Mouse (Mus musculus): ENCODE results near the gene Tenm3. TPM values are rescaled to one million over a fixed set of nuclear protein-coding genes. Genes with fewer than 3 reads are reported as not detected.

Tenm3 gene
- polyA plus RNA-seq, 2 experiments = 2.2 to 3.1 TPM

- Histone ChIP-seq H3K36me3 (replicated peaks; ENCODE audit: control insufficient read depth, insufficient read depth, low read depth) (no peaks in the 10 kb centered on the region), H3K27ac (no peak overlapping the region), H3K9me3 (ENCODE audit: control insufficient read depth, low read length) (no peaks in the 10 kb centered on the region), H3K4me2 (ENCODE audit: low read depth) (no peak overlapping the region), H3K4me1 (replicated peaks; ENCODE audit: control insufficient read depth in 2 of 2, insufficient read depth in 2 of 2, low read length in 1 of 2) (no peaks in the 10 kb centered on the region), H3K9ac (replicated peaks) (no peak overlapping the region), H3K4me3 (ENCODE audit: insufficient read depth in 1 of 2, low read depth in 2 of 2, low read length in 2 of 2) (no peak overlapping the region), H3K27me3 (ENCODE audit: control insufficient read depth, insufficient read depth, low read length) (no peaks in the 10 kb centered on the region)
- ATAC-seq (ENCODE audit: insufficient read depth) (no peak), DNase-seq (ENCODE audit: low read depth in 3 of 3, low spot score in 3 of 3) (no peak)
- 65% methylated on average over 2 of the region's 2 CpGs for WGBS (ENCODE audit: insufficient replicate concordance)
- TF ChIP-seq EP300 (IDR thresholded peaks at IDR 0.05; ENCODE audit: low read depth) (no peak), CTCF (IDR thresholded peaks at IDR 0.05; ENCODE audit: low read depth) (no peak)
Observed at GRCm38 (mm10) chr8:48754959-48755358, 88.8 kb downstream of the Tenm3 start.

GRCm38 (mm10) chr8:48751965-48752364, 91.8 kb downstream of the Tenm3 start:
- WGBS (ENCODE audit: insufficient replicate concordance) = 76% methylated on average over 5 of the region's 5 CpGs
- Histone ChIP-seq H3K4me3 (ENCODE audit: insufficient read depth in 1 of 2, low read depth in 2 of 2, low read length in 2 of 2) (no peak overlapping the region), H3K27me3 (ENCODE audit: control insufficient read depth, insufficient read depth, low read length) (no peaks in the 10 kb centered on the region), H3K9me3 (ENCODE audit: control insufficient read depth, low read length) (no peaks in the 10 kb centered on the region), H3K27ac (no peak overlapping the region), H3K9ac (replicated peaks) (no peak overlapping the region), H3K36me3 (replicated peaks; ENCODE audit: control insufficient read depth, insufficient read depth, low read depth) (no peaks in the 10 kb centered on the region), H3K4me1 (replicated peaks; ENCODE audit: control insufficient read depth in 2 of 2, insufficient read depth in 2 of 2, low read length in 1 of 2) (no peaks in the 10 kb centered on the region), H3K4me2 (ENCODE audit: low read depth) (no peak overlapping the region)
- ATAC-seq (ENCODE audit: insufficient read depth) (no peak), DNase-seq (ENCODE audit: low read depth in 3 of 3, low spot score in 3 of 3) (no peak)
- TF ChIP-seq EP300 (IDR thresholded peaks at IDR 0.05; ENCODE audit: low read depth) = no peak
- no peak for TF ChIP-seq CTCF (IDR thresholded peaks at IDR 0.05; ENCODE audit: low read depth)

DNA sequence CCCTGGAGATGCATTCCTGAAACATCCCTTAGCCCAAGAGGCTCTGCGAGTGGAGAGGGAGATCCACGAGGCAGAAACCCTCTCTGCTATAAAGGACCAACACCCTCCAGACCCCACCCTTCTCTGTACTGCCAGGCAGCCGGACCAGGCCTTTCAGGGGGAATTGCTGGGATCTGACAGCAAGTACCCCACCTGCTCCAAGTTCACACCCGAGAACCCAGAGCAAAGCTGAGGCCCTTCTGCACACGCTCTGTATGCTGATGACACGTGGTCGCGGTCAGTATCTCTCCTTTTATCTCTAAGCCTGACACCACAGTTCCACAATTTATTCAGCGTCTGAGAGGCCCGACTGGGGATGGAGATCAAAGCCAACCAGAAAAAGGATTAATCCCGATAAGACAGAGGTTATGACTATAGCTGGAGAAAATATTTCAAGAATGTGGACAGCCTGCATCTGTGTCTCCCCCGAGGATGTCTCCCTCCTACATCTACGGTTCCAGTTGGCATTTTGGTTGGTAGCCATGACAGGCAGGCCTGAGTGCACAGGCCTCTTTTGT, 95.2 kb downstream of the Tenm3 start:
- no peaks in the 10 kb centered on the region for H3K9me3 ChIP-seq (ENCODE audit: control insufficient read depth, low read length)
- no peak for ATAC-seq (ENCODE audit: insufficient read depth)
- 57% methylated on average over 13 of the region's 13 CpGs for WGBS (ENCODE audit: insufficient replicate concordance)
- no peak overlapping the region for H3K27ac ChIP-seq
- no peak for TF ChIP-seq EP300 (IDR thresholded peaks at IDR 0.05; ENCODE audit: low read depth)
- no peak for TF ChIP-seq CTCF (IDR thresholded peaks at IDR 0.05; ENCODE audit: low read depth)
- H3K4me2 ChIP-seq (ENCODE audit: low read depth) = no peak overlapping the region
- H3K9ac ChIP-seq (replicated peaks) = no peak overlapping the region
- H3K4me3 ChIP-seq (ENCODE audit: insufficient read depth in 1 of 2, low read depth in 2 of 2, low read length in 2 of 2) = no peak overlapping the region
- H3K27me3 ChIP-seq (ENCODE audit: control insufficient read depth, insufficient read depth, low read length) = no peaks in the 10 kb centered on the region
- DNase-seq (ENCODE audit: low read depth in 3 of 3, low spot score in 3 of 3) = no peak
- H3K36me3 ChIP-seq (replicated peaks; ENCODE audit: control insufficient read depth, insufficient read depth, low read depth) = no peaks in the 10 kb centered on the region
- no peaks in the 10 kb centered on the region for H3K4me1 ChIP-seq (replicated peaks; ENCODE audit: control insufficient read depth in 2 of 2, insufficient read depth in 2 of 2, low read length in 1 of 2)

DNA sequence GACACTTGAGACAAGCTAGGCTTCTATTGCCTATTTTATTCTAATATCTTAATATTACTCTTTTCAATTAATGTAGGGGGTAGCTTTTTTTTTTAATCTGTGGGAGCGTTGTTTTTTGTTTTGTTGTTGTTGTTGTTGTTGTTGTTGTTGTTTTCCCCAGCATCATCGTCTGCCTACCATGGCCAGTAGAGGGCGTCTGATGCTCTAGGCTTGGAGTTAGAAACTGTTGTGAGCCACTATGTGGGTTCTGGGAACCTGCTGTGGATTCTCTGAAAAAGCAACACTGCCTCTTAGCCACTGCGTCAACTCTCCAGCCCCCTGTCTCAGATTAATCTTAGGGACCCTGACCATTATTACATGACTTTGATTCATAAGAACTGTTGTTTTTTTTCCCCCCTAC, 99.8 kb downstream of the Tenm3 start:
- 58% methylated on average over 4 of the region's 4 CpGs for WGBS (ENCODE audit: insufficient replicate concordance)
- Histone ChIP-seq H3K27me3 (ENCODE audit: control insufficient read depth, insufficient read depth, low read length) (no peaks in the 10 kb centered on the region), H3K36me3 (replicated peaks; ENCODE audit: control insufficient read depth, insufficient read depth, low read depth) (no peaks in the 10 kb centered on the region), H3K9ac (replicated peaks) (no peak overlapping the region), H3K4me2 (ENCODE audit: low read depth) (no peak overlapping the region), H3K4me1 (replicated peaks; ENCODE audit: control insufficient read depth in 2 of 2, insufficient read depth in 2 of 2, low read length in 1 of 2) (peaks cover 0 to 3% of the 10 kb centered on the region in 2 experiments; a peak in 1 of 4 replicates), H3K4me3 (ENCODE audit: insufficient read depth in 1 of 2, low read depth in 2 of 2, low read length in 2 of 2) (no peak overlapping the region), H3K27ac (no peak overlapping the region), H3K9me3 (ENCODE audit: control insufficient read depth, low read length) (no peaks in the 10 kb centered on the region)
- DNase-seq (ENCODE audit: low read depth in 3 of 3, low spot score in 3 of 3) = no peak
- TF ChIP-seq CTCF (IDR thresholded peaks at IDR 0.05; ENCODE audit: low read depth) = no peak
- TF ChIP-seq EP300 (IDR thresholded peaks at IDR 0.05; ENCODE audit: low read depth) = no peak
- no peak for ATAC-seq (ENCODE audit: insufficient read depth)

- TF ChIP-seq CTCF (IDR thresholded peaks at IDR 0.05; ENCODE audit: low read depth) (no peak), EP300 (IDR thresholded peaks at IDR 0.05; ENCODE audit: low read depth) (no peak)
- DNase-seq (ENCODE audit: low read depth in 3 of 3, low spot score in 3 of 3) = no peak
- no peak overlapping the region for H3K9ac ChIP-seq (replicated peaks)
- H3K4me3 ChIP-seq (ENCODE audit: insufficient read depth in 1 of 2, low read depth in 2 of 2, low read length in 2 of 2) = no peak overlapping the region
- H3K4me2 ChIP-seq (ENCODE audit: low read depth) = no peak overlapping the region
- H3K27ac ChIP-seq = no peak overlapping the region
- WGBS (ENCODE audit: insufficient replicate concordance) = 60% methylated on average over 6 of the region's 6 CpGs
- no peaks in the 10 kb centered on the region for H3K9me3 ChIP-seq (ENCODE audit: control insufficient read depth, low read length)
- peaks cover 0 to 3% of the 10 kb centered on the region in 2 experiments; a peak in 1 of 4 replicates for H3K4me1 ChIP-seq (replicated peaks; ENCODE audit: control insufficient read depth in 2 of 2, insufficient read depth in 2 of 2, low read length in 1 of 2)
- no peak for ATAC-seq (ENCODE audit: insufficient read depth)
- no peaks in the 10 kb centered on the region for H3K36me3 ChIP-seq (replicated peaks; ENCODE audit: control insufficient read depth, insufficient read depth, low read depth)
- no peaks in the 10 kb centered on the region for H3K27me3 ChIP-seq (ENCODE audit: control insufficient read depth, insufficient read depth, low read length)
Observed at GRCm38 (mm10) chr8:48742741-48743140, 101.0 kb downstream of the Tenm3 start.
